Mouse (Mus musculus) MEL (cell line): ENCODE results near the gene Pgls. TPM values are rescaled to one million over a fixed set of nuclear protein-coding genes. Genes with fewer than 3 reads are reported as not detected.

Experiments
- DNase-seq: peaks from one replicate; pipeline ENCODE4 v3.0.0; 2011; ENCODE audit warnings: low read depth, low spot score
- H3K27ac ChIP-seq: 2 replicates; pipeline ENCODE4 v1.5.1; 2012; ENCODE audit warnings: low read depth, mild to moderate bottlenecking, control low read depth, low read length, moderate library complexity; ENCODE audit not compliant: control insufficient read depth
- H3K27me3 ChIP-seq, 2 experiments: fragments of 150-350 bp in 1 of 2; sonication (generic) in 1 of 2; 2 replicates each; pipeline ENCODE4 v1.6.1; 2012; ENCODE audit warnings: low read length in 2 of 2, mild to moderate bottlenecking in 2 of 2, improper control_type of control experiment in 1 of 2, moderate library complexity in 1 of 2; ENCODE audit not compliant: insufficient read depth in 2 of 2, control insufficient read depth in 1 of 2
- H3K36me3 ChIP-seq, 2 experiments: 2 replicates each; pipeline ENCODE4 v1.6.1; 2012 to 2014; ENCODE audit warnings: low read length in 2 of 2, improper control_type of control experiment in 1 of 2, inconsistent platforms in 1 of 2, mild to moderate bottlenecking in 1 of 2; ENCODE audit not compliant: insufficient read depth in 2 of 2, control insufficient read depth in 1 of 2
- H3K4me1 ChIP-seq, 2 experiments: fragments of 150-350 bp in 1 of 2; sonication (generic) in 1 of 2; 2 replicates each; pipeline ENCODE4 v1.6.1; 2012; ENCODE audit warnings: low read length in 2 of 2, improper control_type of control experiment in 1 of 2, mild to moderate bottlenecking in 1 of 2; ENCODE audit not compliant: insufficient read depth in 2 of 2, control insufficient read depth in 1 of 2
- H3K4me3 ChIP-seq, 2 experiments: fragments of 150-350 bp in 1 of 2; sonication (generic) in 1 of 2; 2 replicates each; pipeline ENCODE4 v1.5.1; 2012; ENCODE audit warnings: low read depth in 2 of 2, low read length in 2 of 2, mild to moderate bottlenecking in 2 of 2, moderate library complexity in 2 of 2, control low read depth in 1 of 2, improper control_type of control experiment in 1 of 2; ENCODE audit not compliant: control insufficient read depth in 1 of 2, insufficient read depth in 1 of 2
- H3K79me2 ChIP-seq: 2 replicates; pipeline ENCODE4 v1.6.1; 2012; ENCODE audit warnings: mild to moderate bottlenecking, low read length, moderate library complexity; ENCODE audit not compliant: control insufficient read depth, poor library complexity, insufficient read depth
- H3K9ac ChIP-seq: 2 replicates; pipeline ENCODE4 v1.6.1; 2012; ENCODE audit warnings: low read depth, mild to moderate bottlenecking, control low read depth, low read length, moderate library complexity; ENCODE audit not compliant: control insufficient read depth, poor library complexity, severe bottlenecking
- H3K9me3 ChIP-seq: fragments of 150-350 bp; sonication (generic); replicated peaks from 2 replicates; pipeline ENCODE4 v1.6.1; 2012; ENCODE audit warnings: mild to moderate bottlenecking, low read length, improper control_type of control experiment, moderate library complexity; ENCODE audit not compliant: insufficient read depth
- BHLHE40 ChIP-seq: IDR thresholded peaks from 2 replicates; pipeline ENCODE4 v1.6.1; 2012; ENCODE audit warnings: low read depth, mild to moderate bottlenecking, inconsistent platforms, low read length, improper control_type of control experiment, borderline replicate concordance
- CHD1 ChIP-seq: IDR thresholded peaks from 2 replicates; pipeline ENCODE4 v1.6.1; 2012; ENCODE audit warnings: low read depth, mild to moderate bottlenecking, inconsistent platforms, low read length, improper control_type of control experiment
- CHD2 ChIP-seq: IDR thresholded peaks from 2 replicates; pipeline ENCODE4 v1.6.1; 2011; ENCODE audit warnings: low read length, improper control_type of control experiment
- CTCF ChIP-seq, 3 experiments: IDR thresholded peaks in 2 of 3; conservative IDR thresholded peaks in 1 of 3; 2 replicates each; pipeline ENCODE4 v1.5.1; 2011 to 2012; ENCODE audit warnings: low read length in 3 of 3, low read depth in 2 of 3, mild to moderate bottlenecking in 2 of 3, improper control_type of control experiment in 1 of 3, inconsistent platforms in 1 of 3, mixed read lengths in 1 of 3, moderate library complexity in 1 of 3; ENCODE audit not compliant: control insufficient read depth in 1 of 3, insufficient read depth in 1 of 3, poor library complexity in 1 of 3, severe bottlenecking in 1 of 3
- E2F4 ChIP-seq: IDR thresholded peaks from 2 replicates; pipeline ENCODE4 v1.6.1; 2011; ENCODE audit warnings: low read depth, low read length, improper control_type of control experiment, borderline replicate concordance
- ELF1 ChIP-seq: IDR thresholded peaks from 2 replicates; pipeline ENCODE4 v1.6.1; 2014; ENCODE audit warnings: low read depth, mild to moderate bottlenecking, inconsistent platforms, low read length, improper control_type of control experiment, moderate library complexity
- ETS1 ChIP-seq: IDR thresholded peaks from 2 replicates; pipeline ENCODE4 v1.6.1; 2012; ENCODE audit warnings: low read depth, mild to moderate bottlenecking, inconsistent platforms, low read length, improper control_type of control experiment, moderate library complexity
- GABPA ChIP-seq: IDR thresholded peaks from 2 replicates; pipeline ENCODE4 v1.6.1; 2012; ENCODE audit warnings: low read depth, mild to moderate bottlenecking, inconsistent platforms, low read length, improper control_type of control experiment, moderate library complexity
- HCFC1 ChIP-seq: IDR thresholded peaks from 2 replicates; pipeline ENCODE4 v1.6.1; 2012; ENCODE audit warnings: low read depth, mild to moderate bottlenecking, inconsistent platforms, low read length, improper control_type of control experiment, moderate library complexity
- KAT2A ChIP-seq: conservative IDR thresholded peaks from 2 replicates; pipeline ENCODE4 v1.6.1; 2012; ENCODE audit warnings: low read depth, low read length, improper control_type of control experiment, inconsistent platforms
- MAFK ChIP-seq: IDR thresholded peaks from 2 replicates; pipeline ENCODE4 v1.6.1; 2011; ENCODE audit warnings: low read depth, mild to moderate bottlenecking, low read length, improper control_type of control experiment, borderline replicate concordance
- MAZ ChIP-seq: IDR thresholded peaks from 2 replicates; pipeline ENCODE4 v1.6.1; 2012; ENCODE audit warnings: low read depth, mild to moderate bottlenecking, inconsistent platforms, low read length, improper control_type of control experiment
- MEF2A ChIP-seq: IDR thresholded peaks from 2 replicates; pipeline ENCODE4 v1.6.1; 2014; ENCODE audit warnings: low read depth, mild to moderate bottlenecking, inconsistent platforms, low read length, improper control_type of control experiment; ENCODE audit not compliant: poor library complexity, insufficient replicate concordance, severe bottlenecking; ENCODE audit errors: extremely low read depth
- MYB ChIP-seq: IDR thresholded peaks from 2 replicates; pipeline ENCODE4 v1.6.1; 2011; ENCODE audit warnings: mild to moderate bottlenecking, low read depth, low read length, improper control_type of control experiment
- NELFE ChIP-seq: IDR thresholded peaks from 2 replicates; pipeline ENCODE4 v1.6.1; 2011; ENCODE audit warnings: low read depth, low read length, improper control_type of control experiment
- NRF1 ChIP-seq: IDR thresholded peaks from 2 replicates; pipeline ENCODE4 v1.6.1; 2014; ENCODE audit warnings: low read depth, mild to moderate bottlenecking, inconsistent platforms, low read length, improper control_type of control experiment, moderate library complexity; ENCODE audit not compliant: poor library complexity, insufficient read depth, severe bottlenecking
- POLR2A ChIP-seq, 2 experiments: IDR thresholded peaks; 2 replicates each; pipeline ENCODE4 v1.6.1; 2011 to 2012; ENCODE audit warnings: low read length in 2 of 2, mild to moderate bottlenecking in 2 of 2, control low read depth in 1 of 2, improper control_type of control experiment in 1 of 2, low read depth in 1 of 2, moderate library complexity in 1 of 2; ENCODE audit not compliant: control insufficient read depth in 1 of 2, insufficient read depth in 1 of 2, poor library complexity in 1 of 2
- POLR2AphosphoS2 ChIP-seq: IDR thresholded peaks from 2 replicates; pipeline ENCODE4 v1.6.1; 2011; ENCODE audit warnings: low read length, improper control_type of control experiment
- POLR2AphosphoS5 ChIP-seq: IDR thresholded peaks from 2 replicates; pipeline ENCODE4 v1.6.1; 2012; ENCODE audit warnings: low read depth, borderline replicate concordance, mild to moderate bottlenecking, inconsistent platforms, low read length, moderate library complexity, mixed read lengths
- SIN3A ChIP-seq: IDR thresholded peaks from 2 replicates; pipeline ENCODE4 v1.6.1; 2012; ENCODE audit warnings: low read length, improper control_type of control experiment, inconsistent platforms
- SMC3 ChIP-seq: IDR thresholded peaks from 2 replicates; pipeline ENCODE4 v1.6.1; 2011; ENCODE audit warnings: low read depth, low read length, improper control_type of control experiment
- TAL1 ChIP-seq: IDR thresholded peaks from 2 replicates; pipeline ENCODE4 v1.6.1; 2012; ENCODE audit warnings: mild to moderate bottlenecking, inconsistent platforms, low read length, moderate library complexity, mixed read lengths
- TBP ChIP-seq: IDR thresholded peaks from 2 replicates; pipeline ENCODE4 v1.8.0; 2011; ENCODE audit warnings: low read depth, low read length, improper control_type of control experiment
- TCF12 ChIP-seq: IDR thresholded peaks from 2 replicates; pipeline ENCODE4 v1.6.1; 2014; ENCODE audit warnings: low read depth, mild to moderate bottlenecking, inconsistent platforms, low read length, improper control_type of control experiment, moderate library complexity
- ZKSCAN1 ChIP-seq: IDR thresholded peaks from 2 replicates; pipeline ENCODE4 v1.6.1; 2012; ENCODE audit warnings: low read depth, mild to moderate bottlenecking, inconsistent platforms, low read length, improper control_type of control experiment, moderate library complexity
- polyA plus RNA-seq, 2 experiments: library from polyadenylated mRNA; stranded (reverse) in 1 of 2; unstranded in 1 of 2; fragments of >175 nt in 1 of 2; fragments of >200 nt in 1 of 2; gene quantifications; 2 replicates each; pipeline versions ENCODE4 v1.2.1 to v1.2.4; 2012; ENCODE audit warnings: low replicate concordance in 2 of 2, low read depth in 1 of 2; ENCODE audit not compliant: insufficient read length in 2 of 2, insufficient read depth in 1 of 2, missing spikeins in 1 of 2
- total RNA-seq: library from RNA; depleted of rRNA; stranded (reverse); fragments of 300-350 nt; gene quantifications from 2 replicates; pipeline ENCODE4 v1.2.3, GENCODE M21; 2012

Pgls gene
- total and polyA plus RNA-seq, 3 experiments, result 225 to 257 TPM; not detected in 1

- H3K36me3 ChIP-seq, result no peaks in the 10 kb centered on the region
- H3K27ac ChIP-seq, result no peak overlapping the region
- TF ChIP-seq TBP (no peak), POLR2AphosphoS2 (no peak), POLR2A (IDR thresholded peaks at IDR 0.05; ENCODE audit: control insufficient read depth in 1 of 2, insufficient read depth in 1 of 2, low read depth in 1 of 2, low read length in 2 of 2, poor library complexity in 1 of 2) (no peak), KAT2A (no peak), GABPA (no peak), POLR2AphosphoS5 (no peak), TAL1 (no peak), SIN3A (no peak), HCFC1 (no peak), NELFE (no peak), ZKSCAN1 (no peak), MYB (no peak), SMC3 (no peak), ETS1 (no peak), BHLHE40 (no peak), CHD1 (no peak), ELF1 (no peak), CHD2 (no peak), CTCF (IDR thresholded peaks at IDR 0.05 in 2 of 3, conservative IDR thresholded peaks at IDR 0.05 in 1 of 3; ENCODE audit: control insufficient read depth in 1 of 3, insufficient read depth in 1 of 3, low read depth in 2 of 3, low read length in 3 of 3, poor library complexity in 1 of 3, severe bottlenecking in 1 of 3) (no peak)
- TF ChIP-seq, all 39 proteins: peak for 0
- H3K27me3 ChIP-seq, result no peaks in the 10 kb centered on the region
- 0 out of 4 replicates have a peak, but pooled peaks cover 0 to 5% of the 10 kb centered on the region in 2 experiments for H3K4me1 ChIP-seq
- H3K9me3 ChIP-seq, result no peaks in the 10 kb centered on the region
- H3K79me2 ChIP-seq, result 0 out of 2 replicates have a peak, but pooled peaks cover 6% of the 10 kb centered on the region
- no peak for DNase-seq
- H3K4me3 ChIP-seq, result no peak overlapping the region
- H3K9ac ChIP-seq, result no peak overlapping the region
These were observed 44.4 kb upstream of the Pgls start for GRCm38 (mm10) chr8:71547590-71547989.

GRCm38 (mm10) chr8:71550754-71551153, 41.2 kb upstream of the Pgls start:
- Histone ChIP-seq H3K27ac (no peak overlapping the region), H3K79me2 (no peaks in the 10 kb centered on the region), H3K9ac (no peak overlapping the region), H3K9me3 (no peaks in the 10 kb centered on the region), H3K27me3 (no peaks in the 10 kb centered on the region), H3K36me3 (peaks cover 0 to 8% of the 10 kb centered on the region in 2 experiments; a peak in 2 of 4 replicates), H3K4me3 (no peak overlapping the region), H3K4me1 (peaks cover 5 to 23% of the 10 kb centered on the region in 2 experiments)
- DNase-seq, result no peak
- no peak for TF ChIP-seq MAZ
- TF ChIP-seq POLR2AphosphoS2, result no peak
- TF ChIP-seq TCF12, result no peak
- TF ChIP-seq TBP, result no peak
- TF ChIP-seq KAT2A, result no peak
- TF ChIP-seq BHLHE40, result no peak
- no peak for TF ChIP-seq CHD2
- no peak for TF ChIP-seq SIN3A
- no peak for TF ChIP-seq MEF2A
- TF ChIP-seq POLR2AphosphoS5, result no peak
- TF ChIP-seq MAFK, result no peak
- no peak for TF ChIP-seq NRF1
- TF ChIP-seq ZKSCAN1, result no peak
- TF ChIP-seq POLR2A (IDR thresholded peaks at IDR 0.05; ENCODE audit: control insufficient read depth in 1 of 2, insufficient read depth in 1 of 2, low read depth in 1 of 2, low read length in 2 of 2, poor library complexity in 1 of 2), result no peak
- TF ChIP-seq ELF1, result no peak
- no peak for TF ChIP-seq NELFE
- no peak for TF ChIP-seq E2F4
